Mouse (Mus musculus): Measurements from ENCODE around the gene Zdhhc18. TPM values are rescaled to one million over a fixed set of nuclear protein-coding genes. Genes with fewer than 3 reads are reported as not detected.

Gene Zdhhc18
- polyA plus RNA-seq, 1 experiment from 2014 or later = 9.9 TPM

DNA sequence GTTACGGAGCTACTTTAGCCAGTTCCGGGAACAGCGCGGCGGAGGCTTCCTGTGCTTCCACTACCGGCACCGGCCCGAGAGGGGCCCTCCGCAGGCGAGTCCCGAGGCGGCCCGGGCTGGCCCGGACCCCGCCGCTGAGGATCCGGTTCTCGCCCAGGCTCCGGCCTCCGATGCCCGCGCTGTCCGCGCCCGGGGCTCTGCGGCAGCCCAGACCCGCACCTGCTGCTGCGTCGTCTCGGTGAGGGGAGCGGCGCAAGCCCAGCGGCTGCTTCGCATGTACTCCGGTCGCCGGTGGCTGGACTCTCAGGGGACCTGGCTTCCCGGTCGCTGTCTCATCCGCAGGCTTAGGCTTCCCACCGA is 75.1 kb downstream of the Zdhhc18 start:
- no peak for DNase-seq
- no peak overlapping the region for H3K27ac ChIP-seq (ENCODE audit: low read depth)
- peak; percentile 75 for ATAC-seq (ENCODE audit: insufficient read depth)
- no peaks in the 10 kb centered on the region for H3K9me3 ChIP-seq (ENCODE audit: low read depth, low read length)
- H3K9ac ChIP-seq = peak overlapping the region; percentile 88
- peak overlapping the region; percentile 98 for H3K4me3 ChIP-seq (ENCODE audit: low read depth, low read length)
- no peak for TF ChIP-seq CTCF (IDR thresholded peaks at IDR 0.05; ENCODE audit: low read depth)
- WGBS = under 1% methylated on average over 41 of the region's 41 CpGs
- peak overlapping the region; percentile 93 for H3K4me2 ChIP-seq
- no peaks in the 10 kb centered on the region for H3K27me3 ChIP-seq (ENCODE audit: insufficient read depth, low read length)
- 0 out of 2 replicates have a peak, but pooled peaks cover 3% of the 10 kb centered on the region for H3K4me1 ChIP-seq (ENCODE audit: insufficient read depth)
- H3K36me3 ChIP-seq (ENCODE audit: insufficient read depth) = peaks cover 13% of the 10 kb centered on the region

DNA sequence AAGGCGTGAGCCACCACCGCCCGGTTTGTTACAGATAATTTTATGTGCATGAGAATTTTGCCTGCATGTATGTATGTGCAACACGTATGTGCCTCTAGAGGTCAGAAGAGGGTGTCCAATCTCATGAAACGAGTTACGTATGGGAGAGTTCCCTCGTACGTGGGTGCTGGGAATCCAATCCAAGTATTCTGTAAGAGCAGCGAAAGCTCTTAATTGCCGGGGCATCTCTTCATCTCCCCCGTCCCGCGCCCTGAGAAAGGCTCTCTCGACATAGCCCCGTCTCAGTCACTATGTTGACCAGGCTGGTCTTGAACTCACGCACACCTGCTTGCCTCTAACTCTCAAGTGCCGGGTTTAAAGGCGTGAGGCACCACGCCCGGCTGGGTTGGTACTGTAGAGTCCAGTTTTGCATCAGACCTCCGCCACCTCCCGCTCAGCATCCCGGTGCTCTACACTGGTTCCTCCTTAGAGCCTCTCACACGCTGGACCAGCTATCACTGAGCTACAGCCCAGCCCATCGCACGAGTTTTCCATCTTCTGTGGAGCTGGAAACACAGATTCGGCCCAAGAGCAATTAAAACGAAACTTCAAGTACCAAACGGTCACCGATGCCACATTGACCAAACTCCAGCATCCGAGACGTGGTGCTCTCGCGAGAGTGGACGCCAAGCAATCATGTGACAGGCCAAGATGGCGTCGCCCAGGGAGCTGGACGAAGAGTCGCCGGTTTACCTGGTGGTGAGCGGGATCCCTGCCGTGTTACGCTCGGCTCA is 75.7 kb downstream of the Zdhhc18 start, which contains the start of gene Gpatch3:
Gene Gpatch3, plus strand, starts transcription at position 676 of the 773 bp plus-strand sequence.
- 5% methylated on average over 44 of the region's 44 CpGs for WGBS
- TF ChIP-seq CTCF (IDR thresholded peaks at IDR 0.05; ENCODE audit: low read depth) = peak; percentile 46
- Histone ChIP-seq H3K27ac (ENCODE audit: low read depth) (peak within 1 kb of the TSS; percentile 90), H3K36me3 (ENCODE audit: insufficient read depth) (peaks cover 8% of the 10 kb centered on the region), H3K27me3 (ENCODE audit: insufficient read depth, low read length) (no peaks in the 10 kb centered on the region), H3K9me3 (ENCODE audit: low read depth, low read length) (no peaks in the 10 kb centered on the region), H3K4me1 (ENCODE audit: insufficient read depth) (0 out of 2 replicates have a peak, but pooled peaks cover 3% of the 10 kb centered on the region), H3K4me3 (ENCODE audit: low read depth, low read length) (peak within 1 kb of the TSS; percentile 98), H3K9ac (peak within 1 kb of the TSS; percentile 88), H3K4me2 (peak within 1 kb of the TSS; percentile 93)
- DNase-seq (peak; percentile 97), ATAC-seq (ENCODE audit: insufficient read depth) (peak; percentile 92)

DNA sequence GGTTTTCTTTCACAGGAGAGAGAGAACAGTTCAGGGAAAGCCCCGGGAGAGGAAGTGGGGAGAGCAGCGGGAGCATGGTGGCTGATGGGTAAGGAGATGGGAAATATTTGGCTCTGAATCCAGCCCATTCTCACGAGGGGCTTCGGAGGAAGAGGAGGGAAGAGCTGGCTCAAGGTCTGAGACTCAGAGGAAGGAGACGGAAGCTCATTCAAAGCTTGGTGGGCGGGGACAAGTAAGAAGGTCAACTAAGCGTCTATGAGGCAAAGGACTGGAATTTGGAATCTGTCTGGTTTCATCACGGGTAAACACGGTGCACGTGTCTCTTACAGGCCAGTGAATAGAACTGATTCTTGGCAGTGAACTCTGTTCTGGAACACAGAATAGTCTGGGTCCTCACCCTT is 79.9 kb downstream of the Zdhhc18 start:
- Histone ChIP-seq H3K36me3 (ENCODE audit: insufficient read depth) (no peaks in the 10 kb centered on the region), H3K4me1 (ENCODE audit: insufficient read depth) (no peaks in the 10 kb centered on the region), H3K9me3 (ENCODE audit: low read depth, low read length) (no peaks in the 10 kb centered on the region), H3K4me2 (no peak overlapping the region), H3K9ac (no peak overlapping the region), H3K4me3 (ENCODE audit: low read depth, low read length) (no peak overlapping the region), H3K27me3 (ENCODE audit: insufficient read depth, low read length) (no peaks in the 10 kb centered on the region), H3K27ac (ENCODE audit: low read depth) (no peak overlapping the region)
- no peak for ATAC-seq (ENCODE audit: insufficient read depth)
- TF ChIP-seq CTCF (IDR thresholded peaks at IDR 0.05; ENCODE audit: low read depth) = no peak
- 44% methylated on average over 10 of the region's 10 CpGs for WGBS
- no peak for DNase-seq

DNA sequence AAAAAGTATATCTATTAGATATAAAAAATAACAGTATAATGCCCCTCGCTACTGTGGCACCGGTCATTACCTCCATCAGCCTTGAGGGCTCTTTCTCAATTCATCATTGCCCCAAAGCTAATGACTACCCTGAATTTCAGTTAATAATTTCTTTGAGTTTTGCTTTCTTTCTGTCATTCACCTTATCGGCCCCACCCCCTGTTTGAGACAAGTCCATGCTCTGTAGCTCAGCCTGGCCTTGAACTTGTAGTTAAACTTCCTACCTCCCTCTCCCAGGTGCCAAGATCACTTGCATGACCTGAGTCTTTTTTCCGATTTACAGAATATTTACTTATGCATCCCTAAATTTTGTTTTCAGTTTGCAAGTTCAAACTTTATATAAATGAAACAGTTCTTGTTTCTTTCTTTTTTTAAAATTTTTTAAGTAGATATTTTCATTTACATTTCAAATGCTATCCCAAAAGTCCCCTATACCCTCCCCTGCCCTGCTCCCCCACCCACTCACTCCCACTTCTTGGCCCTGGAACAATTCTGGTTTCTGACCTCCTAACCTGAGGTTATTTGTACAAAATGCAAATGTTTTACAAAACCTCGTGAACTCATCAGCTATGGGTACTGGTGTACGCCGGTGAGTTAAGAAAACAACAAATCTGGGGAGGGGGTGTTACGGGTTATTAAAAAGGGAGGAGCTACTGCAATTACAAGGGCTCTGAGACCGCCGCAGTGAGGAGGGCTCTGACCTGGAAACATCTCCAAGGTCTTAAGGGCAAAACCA is 80.5 kb downstream of the Zdhhc18 start:
- Histone ChIP-seq H3K9ac (no peak overlapping the region), H3K4me1 (ENCODE audit: insufficient read depth) (no peaks in the 10 kb centered on the region), H3K4me2 (no peak overlapping the region), H3K36me3 (ENCODE audit: insufficient read depth) (no peaks in the 10 kb centered on the region), H3K27ac (ENCODE audit: low read depth) (no peak overlapping the region), H3K4me3 (ENCODE audit: low read depth, low read length) (no peak overlapping the region), H3K27me3 (ENCODE audit: insufficient read depth, low read length) (no peaks in the 10 kb centered on the region), H3K9me3 (ENCODE audit: low read depth, low read length) (no peaks in the 10 kb centered on the region)
- WGBS = 71% methylated on average over 10 of the region's 10 CpGs
- ATAC-seq (ENCODE audit: insufficient read depth) (no peak), DNase-seq (no peak)
- TF ChIP-seq CTCF (IDR thresholded peaks at IDR 0.05; ENCODE audit: low read depth) = no peak

DNA sequence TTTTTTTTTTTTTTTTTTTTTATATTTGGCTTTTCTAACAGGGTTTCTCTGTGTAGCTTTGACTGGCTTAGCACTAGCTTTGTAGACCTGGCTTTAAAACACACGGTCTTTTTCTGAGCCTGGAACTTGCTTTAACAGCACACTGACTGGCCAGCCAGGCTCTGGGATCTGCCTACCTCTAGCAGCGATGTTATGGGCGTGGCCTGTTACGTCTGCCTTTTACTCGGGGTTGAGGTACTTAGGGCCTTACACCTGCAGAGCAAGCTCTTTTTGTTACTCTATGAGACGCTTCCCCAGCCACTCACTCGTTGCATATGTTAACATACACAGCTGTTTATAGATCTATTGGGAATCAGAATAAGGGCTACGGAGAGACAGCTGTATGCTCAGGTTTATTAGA is 82.7 kb downstream of the Zdhhc18 start:
- H3K4me3 ChIP-seq (ENCODE audit: low read depth, low read length) = no peak overlapping the region
- H3K36me3 ChIP-seq (ENCODE audit: insufficient read depth) = no peaks in the 10 kb centered on the region
- H3K4me2 ChIP-seq = no peak overlapping the region
- no peaks in the 10 kb centered on the region for H3K4me1 ChIP-seq (ENCODE audit: insufficient read depth)
- DNase-seq = peak; percentile 12
- TF ChIP-seq CTCF (IDR thresholded peaks at IDR 0.05; ENCODE audit: low read depth) = no peak
- no peaks in the 10 kb centered on the region for H3K27me3 ChIP-seq (ENCODE audit: insufficient read depth, low read length)
- no peak for ATAC-seq (ENCODE audit: insufficient read depth)
- H3K9ac ChIP-seq = no peak overlapping the region
- H3K9me3 ChIP-seq (ENCODE audit: low read depth, low read length) = no peaks in the 10 kb centered on the region
- H3K27ac ChIP-seq (ENCODE audit: low read depth) = no peak overlapping the region
- WGBS = 27% methylated on average over 8 of the region's 8 CpGs

DNA sequence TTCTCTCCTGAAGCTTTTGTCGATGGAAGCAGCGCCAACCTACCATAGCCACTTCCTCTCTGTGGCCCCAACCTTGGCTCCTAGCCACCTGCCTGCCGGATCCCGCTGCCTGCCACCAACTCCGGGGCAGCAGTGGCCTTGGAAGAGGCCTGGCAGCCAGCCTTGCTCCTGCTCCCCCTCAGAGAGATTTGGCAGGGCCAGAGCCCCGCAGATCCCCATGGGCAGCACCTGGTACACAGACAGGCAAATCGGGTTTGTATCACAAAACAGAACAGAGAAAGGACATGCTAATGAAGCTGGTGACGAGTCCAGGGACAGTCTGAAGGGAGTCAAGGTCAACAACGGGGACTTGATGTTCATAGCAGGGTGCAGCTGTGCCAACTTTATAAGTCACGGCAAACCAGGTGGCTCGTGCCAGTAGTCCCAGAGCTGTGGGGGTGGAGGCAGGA is 86.8 kb downstream of the Zdhhc18 start:
- Histone ChIP-seq H3K9ac (no peak overlapping the region), H3K36me3 (ENCODE audit: insufficient read depth) (no peaks in the 10 kb centered on the region), H3K4me3 (ENCODE audit: low read depth, low read length) (no peak overlapping the region), H3K9me3 (ENCODE audit: low read depth, low read length) (no peaks in the 10 kb centered on the region), H3K4me1 (ENCODE audit: insufficient read depth) (no peaks in the 10 kb centered on the region), H3K4me2 (no peak overlapping the region), H3K27me3 (ENCODE audit: insufficient read depth, low read length) (no peaks in the 10 kb centered on the region), H3K27ac (ENCODE audit: low read depth) (no peak overlapping the region)
- ATAC-seq (ENCODE audit: insufficient read depth) (no peak), DNase-seq (no peak)
- 71% methylated on average over 11 of the region's 11 CpGs for WGBS
- TF ChIP-seq CTCF (IDR thresholded peaks at IDR 0.05; ENCODE audit: low read depth) = no peak

DNA sequence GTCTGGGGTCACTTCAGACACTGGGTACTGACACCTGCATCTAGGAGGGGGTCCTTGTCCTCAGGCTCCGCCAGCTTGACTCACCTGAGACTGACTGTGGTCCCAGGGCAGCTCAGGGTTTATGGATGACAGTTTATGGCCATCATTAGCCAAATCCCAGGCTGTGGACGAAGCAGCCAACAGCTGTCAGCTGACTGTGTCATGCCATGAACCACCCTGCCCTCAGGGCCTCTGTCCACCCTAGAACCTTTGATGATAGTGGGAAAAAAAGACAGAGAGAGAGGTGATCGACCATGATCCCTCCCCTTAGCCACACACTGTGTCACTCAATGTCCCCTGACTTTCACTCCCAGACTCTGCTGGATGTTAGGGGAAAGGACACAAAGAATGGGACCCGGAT is 88.3 kb downstream of the Zdhhc18 start:
- 64% methylated on average over 4 of the region's 4 CpGs for WGBS
- no peak for TF ChIP-seq CTCF (IDR thresholded peaks at IDR 0.05; ENCODE audit: low read depth)

More for the DNA sequence above, 88.3 kb downstream of the Zdhhc18 start:
- H3K9ac ChIP-seq = no peak overlapping the region
- no peaks in the 10 kb centered on the region for H3K4me1 ChIP-seq (ENCODE audit: insufficient read depth)
- H3K9me3 ChIP-seq (ENCODE audit: low read depth, low read length) = no peaks in the 10 kb centered on the region
- ATAC-seq (ENCODE audit: insufficient read depth) = no peak
- H3K27me3 ChIP-seq (ENCODE audit: insufficient read depth, low read length) = no peaks in the 10 kb centered on the region
- H3K36me3 ChIP-seq (ENCODE audit: insufficient read depth) = no peaks in the 10 kb centered on the region
- DNase-seq = no peak
- H3K27ac ChIP-seq (ENCODE audit: low read depth) = no peak overlapping the region
- H3K4me2 ChIP-seq = no peak overlapping the region
- H3K4me3 ChIP-seq (ENCODE audit: low read depth, low read length) = no peak overlapping the region
